Mouse (Mus musculus) neural tube, embryonic 12.5 days (tissue): Measurements from ENCODE around the gene Ephb1. TPM values are rescaled to one million over a fixed set of nuclear protein-coding genes. Genes with fewer than 3 reads are reported as not detected.

Experiments
- ATAC-seq: fragments of 200-750 bp; cut with Nextera tagmentation; 2 replicates; pipeline ENCODE4 v1.8.0; 2017; ENCODE audit warnings: low read depth, mild to moderate bottlenecking, moderate TSS enrichment, moderate library complexity; ENCODE audit not compliant: low FRiP score
- H3K27ac ChIP-seq: fragments of 300-500 bp; sonication (generic); 2 replicates; pipeline ENCODE4 v1.5.1; 2016
- H3K27me3 ChIP-seq: fragments of 300-500 bp; sonication (generic); replicated peaks from 2 replicates; pipeline ENCODE4 v1.6.1; 2016; ENCODE audit warnings: mild to moderate bottlenecking
- H3K36me3 ChIP-seq: fragments of 300-500 bp; sonication (generic); 2 replicates; pipeline ENCODE4 v1.6.1; 2016; ENCODE audit warnings: mild to moderate bottlenecking
- H3K4me1 ChIP-seq: fragments of 300-500 bp; sonication (generic); 2 replicates; pipeline ENCODE4 v1.6.1; 2016
- H3K4me2 ChIP-seq: fragments of 300-500 bp; sonication (generic); replicated peaks from 2 replicates; pipeline ENCODE4 v1.6.1; 2016; ENCODE audit warnings: mild to moderate bottlenecking
- H3K4me3 ChIP-seq: fragments of 300-500 bp; sonication (generic); 2 replicates; pipeline ENCODE4 v1.5.1; 2016
- H3K9ac ChIP-seq: fragments of 300-500 bp; sonication (generic); 2 replicates; pipeline ENCODE4 v1.6.1; 2016; ENCODE audit warnings: mild to moderate bottlenecking
- H3K9me3 ChIP-seq: fragments of 300-500 bp; sonication (generic); 2 replicates; pipeline ENCODE4 v1.6.1; 2016; ENCODE audit warnings: mild to moderate bottlenecking
- WGBS: fragments of 180-500 bp; shearing (Covaris S2); methylation state at CpG from one replicate; pipeline ENCODE4 v1.1.7; 2016; 5-methylcytosine and 5-hydroxymethylcytosine counted together
- polyA plus RNA-seq: library from polyadenylated mRNA; unstranded; fragments of >200 nt; fragmentation: Nextera tagmentation; extraction: Ambion mirVana; gene quantifications from 2 replicates; pipeline ENCODE4 v1.2.1, GENCODE M21; 2016

The Ephb1 gene
- polyA plus RNA-seq, 1 experiment from 2014 or later: 21.2 TPM

DNA sequence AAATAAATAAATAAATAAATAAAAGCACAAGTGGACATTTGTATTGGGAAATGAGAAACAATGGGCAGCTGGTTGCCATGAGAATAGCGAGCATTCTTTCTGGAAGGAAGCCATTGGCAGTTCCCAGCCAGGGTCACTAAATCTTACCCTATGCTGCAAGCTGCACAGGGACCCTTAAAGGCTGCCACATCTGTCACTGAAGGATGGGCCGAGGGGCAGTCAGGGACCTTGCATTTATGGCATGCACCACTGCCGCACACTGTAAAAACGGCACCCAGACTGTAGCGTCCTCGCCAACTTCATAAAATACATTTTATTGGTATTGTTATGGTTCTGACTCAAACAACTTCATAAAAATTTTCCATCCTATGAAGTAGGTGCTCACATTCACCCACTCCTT lies 39.1 kb downstream of the Ephb1 start:
- Histone ChIP-seq H3K27me3 (no peaks in the 10 kb centered on the region), H3K9ac (no peak overlapping the region), H3K36me3 (no peaks in the 10 kb centered on the region), H3K4me2 (no peak overlapping the region), H3K4me3 (no peak overlapping the region), H3K4me1 (peaks cover 6% of the 10 kb centered on the region), H3K9me3 (0 out of 2 replicates have a peak, but pooled peaks cover 5% of the 10 kb centered on the region), H3K27ac (no peak overlapping the region)
- WGBS: 69% methylated on average over 6 of the region's 6 CpGs
- ATAC-seq: no peak

DNA sequence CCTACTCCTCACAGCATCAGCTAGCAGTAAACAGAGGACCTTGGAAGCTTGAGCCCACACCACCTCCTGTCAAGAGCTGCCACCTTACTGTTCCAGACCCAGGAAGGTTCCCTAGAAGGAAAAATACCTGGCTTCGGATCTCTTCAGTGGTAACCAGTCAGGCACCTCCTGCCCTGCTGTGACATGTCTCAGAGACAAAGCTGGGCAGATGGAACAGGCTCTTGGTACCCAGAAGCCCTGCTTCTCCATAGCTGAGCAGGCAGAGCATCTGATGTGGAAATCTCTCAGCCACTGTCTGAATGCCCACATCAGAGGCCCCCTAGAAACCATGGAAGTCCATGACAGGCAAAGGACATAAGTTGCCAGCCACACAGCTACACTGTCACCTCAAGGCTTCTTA lies 39.7 kb downstream of the Ephb1 start:
- Histone ChIP-seq H3K27me3 (no peaks in the 10 kb centered on the region), H3K4me3 (no peak overlapping the region), H3K9me3 (0 out of 2 replicates have a peak, but pooled peaks cover 5% of the 10 kb centered on the region), H3K4me1 (peaks cover 6% of the 10 kb centered on the region), H3K36me3 (no peaks in the 10 kb centered on the region), H3K27ac (no peak overlapping the region), H3K9ac (no peak overlapping the region), H3K4me2 (no peak overlapping the region)
- ATAC-seq: no peak
- WGBS: 88% methylated on average over 1 of the region's 1 CpGs

DNA sequence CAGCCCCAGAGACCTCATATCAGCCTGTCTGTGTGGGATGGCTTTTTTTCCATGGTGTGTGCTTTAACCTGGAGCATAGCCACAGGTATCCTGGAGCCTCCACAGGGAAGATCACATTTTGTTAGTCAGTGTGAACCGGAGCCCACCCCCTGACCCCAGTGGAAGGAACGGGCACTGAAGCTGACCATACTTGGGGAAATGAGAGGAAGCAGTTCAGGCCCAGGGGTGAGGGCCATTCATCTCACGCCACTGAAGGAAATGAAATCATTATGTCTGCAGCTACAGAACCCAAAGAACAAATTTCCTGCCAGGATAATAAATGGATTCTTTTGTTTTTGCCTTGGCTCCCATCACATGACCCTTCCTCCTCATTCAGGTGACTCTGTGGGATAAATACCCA lies 44.1 kb downstream of the Ephb1 start:
- H3K27me3 ChIP-seq: peaks cover 2% of the 10 kb centered on the region; the same call in 1 of the 2 replicates
- no peak overlapping the region for H3K4me3 ChIP-seq
- WGBS: 25% methylated on average over 3 of the region's 3 CpGs
- H3K36me3 ChIP-seq: no peaks in the 10 kb centered on the region
- H3K9me3 ChIP-seq: 0 out of 2 replicates have a peak, but pooled peaks cover 5% of the 10 kb centered on the region
- no peak overlapping the region for H3K9ac ChIP-seq
- no peak overlapping the region for H3K27ac ChIP-seq
- H3K4me1 ChIP-seq: peaks cover 16% of the 10 kb centered on the region
- no peak overlapping the region for H3K4me2 ChIP-seq
- ATAC-seq: no peak

DNA sequence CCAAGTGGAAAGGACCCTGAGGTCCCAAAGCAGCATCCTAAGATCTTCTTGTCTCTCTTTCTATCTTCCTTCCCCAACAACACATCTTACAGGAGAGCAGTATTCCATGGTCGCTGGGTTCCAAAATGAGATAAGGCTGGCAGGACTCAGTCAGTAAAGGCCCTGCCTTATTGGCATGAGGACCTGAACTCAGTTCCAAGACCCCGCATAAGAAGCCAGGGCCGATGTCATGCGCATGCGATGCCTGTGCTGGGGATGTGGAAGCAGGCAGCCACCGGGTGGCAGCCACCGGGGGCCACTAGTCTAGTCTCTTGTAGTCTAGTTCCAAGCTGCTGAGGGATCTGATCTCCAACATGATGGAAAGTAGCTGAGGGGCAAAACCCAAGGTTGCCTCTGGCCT lies 45.2 kb downstream of the Ephb1 start:
- 87% methylated on average over 7 of the region's 7 CpGs for WGBS
- Histone ChIP-seq H3K4me3 (no peak overlapping the region), H3K27me3 (peaks cover 4% of the 10 kb centered on the region; the same call in 1 of the 2 replicates), H3K27ac (no peak overlapping the region), H3K9ac (no peak overlapping the region), H3K4me1 (peaks cover 16% of the 10 kb centered on the region), H3K36me3 (no peaks in the 10 kb centered on the region), H3K9me3 (0 out of 2 replicates have a peak, but pooled peaks cover 5% of the 10 kb centered on the region), H3K4me2 (no peak overlapping the region)
- no peak for ATAC-seq

DNA sequence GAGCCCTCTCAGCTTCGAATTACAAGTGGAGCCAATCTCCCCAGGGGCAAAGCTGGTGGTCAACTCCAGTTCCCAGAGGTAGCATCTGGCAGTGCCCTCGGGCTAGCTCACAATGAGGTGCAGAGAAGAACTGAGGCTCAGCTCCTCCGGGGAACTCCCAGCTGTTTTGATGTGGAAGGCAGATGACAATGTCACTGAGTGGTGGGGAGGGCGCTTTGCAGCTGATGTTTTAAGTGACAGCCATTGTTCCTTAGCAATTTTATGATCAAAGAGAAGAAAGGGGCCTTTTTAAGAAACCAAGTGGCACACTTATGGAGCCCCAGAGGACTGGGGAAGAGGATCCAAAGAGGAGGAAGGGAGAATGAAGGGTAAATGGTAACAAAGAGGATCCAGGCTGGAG lies 46.8 kb downstream of the Ephb1 start:
- Histone ChIP-seq H3K4me3 (no peak overlapping the region), H3K9ac (no peak overlapping the region), H3K4me2 (no peak overlapping the region), H3K4me1 (peaks cover 16% of the 10 kb centered on the region), H3K27ac (no peak overlapping the region), H3K36me3 (no peaks in the 10 kb centered on the region), H3K27me3 (peaks cover 4% of the 10 kb centered on the region; the same call in 1 of the 2 replicates), H3K9me3 (0 out of 2 replicates have a peak, but pooled peaks cover 5% of the 10 kb centered on the region)
- WGBS: 17% methylated on average over 4 of the region's 4 CpGs
- no peak for ATAC-seq

DNA sequence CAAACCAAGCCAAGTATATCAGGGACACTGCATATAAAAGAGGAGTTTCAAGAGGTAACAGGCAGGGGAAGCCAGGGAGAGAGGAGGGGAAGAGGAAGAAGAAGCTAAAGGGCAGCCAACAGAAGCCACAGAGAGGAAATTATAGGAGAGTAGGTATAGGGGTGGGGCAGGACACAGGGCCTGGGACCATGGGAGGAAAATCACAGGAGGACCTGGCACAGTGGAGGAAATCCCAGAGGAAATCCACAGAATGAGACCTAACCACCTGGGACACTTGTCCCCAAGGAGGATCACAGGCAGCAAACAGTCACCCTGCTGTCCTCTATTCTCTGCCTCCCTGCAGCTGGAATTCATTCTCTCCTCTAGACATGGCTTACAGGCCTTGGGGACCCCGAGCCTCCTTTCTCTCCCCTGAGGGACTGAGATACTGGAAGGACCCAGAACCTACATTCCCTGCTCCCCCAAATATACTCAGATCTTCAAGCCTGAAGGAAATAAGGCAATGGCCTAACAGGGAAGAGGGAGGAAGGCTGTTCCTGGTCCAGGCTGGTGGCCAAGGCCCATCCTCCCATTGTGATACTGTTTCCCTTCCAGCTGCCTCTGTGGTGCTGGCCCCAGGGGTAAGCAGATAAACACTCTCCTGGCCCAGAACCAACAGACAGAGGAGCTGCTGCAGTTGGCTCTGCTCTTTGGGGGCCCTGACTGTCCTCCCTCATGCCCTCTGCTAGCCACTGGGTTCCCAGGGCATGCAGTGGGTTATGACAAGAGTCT lies 47.7 kb downstream of the Ephb1 start:
- Histone ChIP-seq H3K9ac (no peak overlapping the region), H3K4me3 (no peak overlapping the region), H3K9me3 (0 out of 2 replicates have a peak, but pooled peaks cover 5% of the 10 kb centered on the region), H3K36me3 (no peaks in the 10 kb centered on the region), H3K4me1 (peaks cover 16% of the 10 kb centered on the region), H3K27me3 (peaks cover 4% of the 10 kb centered on the region; the same call in 1 of the 2 replicates), H3K4me2 (no peak overlapping the region), H3K27ac (no peak overlapping the region)
- 71% methylated on average over 1 of the region's 1 CpGs for WGBS
- ATAC-seq: no peak

DNA sequence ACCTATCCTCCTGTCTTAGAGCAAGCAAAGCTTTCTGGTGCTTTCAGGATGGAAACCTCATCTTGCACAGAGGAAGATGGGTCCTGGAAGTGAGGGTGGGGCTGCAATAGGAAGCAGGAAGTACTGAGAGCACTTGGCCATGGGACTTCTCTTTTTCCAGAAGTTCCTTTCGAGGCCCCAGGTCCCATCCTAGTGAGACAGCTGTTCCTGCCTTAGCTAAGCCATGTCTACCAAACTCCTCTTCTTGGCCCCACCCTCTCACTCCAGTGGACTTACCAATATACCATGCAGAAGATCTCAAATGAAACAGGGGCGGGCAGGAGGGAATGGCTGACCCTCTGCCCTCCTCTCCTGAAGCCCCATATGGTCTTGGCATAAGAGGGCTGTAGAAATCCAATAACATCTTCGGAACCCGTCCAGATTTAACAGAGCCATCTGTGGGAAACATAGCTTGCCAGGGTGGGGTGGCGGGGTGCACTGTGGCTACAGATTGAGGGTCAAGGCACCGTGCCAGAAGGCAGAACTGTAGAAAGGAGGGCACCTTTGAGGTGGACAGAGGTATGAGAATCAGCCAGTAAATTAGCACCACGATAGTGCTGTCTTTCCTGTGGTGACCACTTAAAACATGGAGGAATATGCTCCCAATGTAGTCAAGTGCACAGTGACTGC lies 48.9 kb downstream of the Ephb1 start:
- no peak for ATAC-seq
- H3K27ac ChIP-seq: no peak overlapping the region
- H3K9me3 ChIP-seq: no peaks in the 10 kb centered on the region
- peaks cover 4% of the 10 kb centered on the region; the same call in 1 of the 2 replicates for H3K27me3 ChIP-seq
- no peaks in the 10 kb centered on the region for H3K36me3 ChIP-seq
- H3K4me3 ChIP-seq: no peak overlapping the region
- no peak overlapping the region for H3K9ac ChIP-seq
- peaks cover 10% of the 10 kb centered on the region for H3K4me1 ChIP-seq
- 84% methylated on average over 7 of the region's 7 CpGs for WGBS
- H3K4me2 ChIP-seq: no peak overlapping the region

DNA sequence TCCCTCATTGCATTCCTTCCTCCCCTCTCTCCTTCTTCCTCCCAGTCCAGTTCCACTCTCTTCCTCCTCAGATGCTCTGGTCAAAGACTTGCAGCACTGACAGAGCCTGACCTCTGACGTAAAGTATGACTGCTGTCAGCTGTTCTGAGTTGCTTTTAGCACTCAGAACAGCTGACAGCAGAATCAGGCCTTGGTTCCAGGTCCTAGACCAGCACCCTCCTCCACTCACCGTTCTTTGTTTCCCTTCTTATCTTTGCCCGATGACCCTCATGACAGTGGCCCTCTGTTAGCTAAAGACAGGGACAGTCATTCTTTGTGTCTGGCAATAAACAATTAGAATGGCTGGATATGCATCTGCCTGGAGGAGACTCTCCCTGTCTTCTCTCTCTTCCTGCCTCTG lies 49.7 kb downstream of the Ephb1 start:
- no peak for ATAC-seq
- no peak overlapping the region for H3K27ac ChIP-seq
- H3K9me3 ChIP-seq: no peaks in the 10 kb centered on the region
- no peak overlapping the region for H3K4me3 ChIP-seq
- H3K4me1 ChIP-seq: peaks cover 10% of the 10 kb centered on the region
- peaks cover 4% of the 10 kb centered on the region; the same call in 1 of the 2 replicates for H3K27me3 ChIP-seq
- H3K4me2 ChIP-seq: no peak overlapping the region
- H3K36me3 ChIP-seq: no peaks in the 10 kb centered on the region
- WGBS: 47% methylated on average over 3 of the region's 3 CpGs
- H3K9ac ChIP-seq: no peak overlapping the region

DNA sequence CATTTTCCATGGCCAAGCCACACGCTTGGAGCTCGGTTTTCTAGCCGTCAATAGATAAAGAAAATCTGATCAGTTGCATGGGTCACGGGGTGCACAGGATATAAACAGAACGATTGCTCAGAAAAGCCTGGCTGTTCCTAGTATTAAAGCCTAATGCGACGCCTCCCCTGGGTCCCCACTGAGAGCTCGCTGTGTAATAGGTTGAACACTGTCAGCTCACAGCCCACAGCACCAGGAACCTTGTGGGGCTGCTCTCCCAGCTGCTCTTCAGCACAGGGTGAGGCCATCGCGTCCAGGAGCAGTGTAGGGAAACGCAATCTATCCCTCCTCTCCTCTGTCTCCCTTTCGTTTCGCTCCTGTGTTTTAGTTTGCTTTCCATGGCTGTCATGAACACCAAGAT lies 50.6 kb downstream of the Ephb1 start:
- whole genome bisulfite sequencing: 51% methylated on average over 13 of the region's 13 CpGs
- H3K27ac ChIP-seq: no peak overlapping the region
- H3K9ac ChIP-seq: no peak overlapping the region
- no peak overlapping the region for H3K4me3 ChIP-seq
- H3K27me3 ChIP-seq: peaks cover 4% of the 10 kb centered on the region; the same call in 1 of the 2 replicates
- H3K4me2 ChIP-seq: no peak overlapping the region
- no peaks in the 10 kb centered on the region for H3K9me3 ChIP-seq
- H3K36me3 ChIP-seq: no peaks in the 10 kb centered on the region
- ATAC-seq: peak; percentile 33; the same call in 1 of the 2 replicates
- H3K4me1 ChIP-seq: peaks cover 10% of the 10 kb centered on the region

DNA sequence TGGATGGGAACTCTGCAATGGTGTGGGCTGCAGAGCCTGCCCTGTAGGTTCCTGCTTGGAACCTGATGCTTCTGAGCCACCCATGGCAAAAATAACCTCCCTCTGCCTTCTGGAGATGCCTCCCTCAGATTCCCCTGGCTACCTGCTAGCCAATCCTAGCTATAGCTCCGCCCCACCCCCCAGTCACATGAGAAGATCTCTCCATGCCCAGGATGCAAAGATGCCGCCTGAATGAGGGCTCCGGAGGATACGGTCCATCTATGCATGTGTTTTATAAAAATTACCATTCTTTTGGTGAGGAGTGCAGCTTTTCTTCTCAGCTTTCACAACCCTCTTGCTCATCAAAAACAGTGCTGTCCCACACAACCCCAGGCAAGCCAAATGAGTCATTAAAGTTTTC lies 53.5 kb downstream of the Ephb1 start:
- no peak overlapping the region for H3K4me3 ChIP-seq
- WGBS: 87% methylated on average over 4 of the region's 4 CpGs

DNA sequence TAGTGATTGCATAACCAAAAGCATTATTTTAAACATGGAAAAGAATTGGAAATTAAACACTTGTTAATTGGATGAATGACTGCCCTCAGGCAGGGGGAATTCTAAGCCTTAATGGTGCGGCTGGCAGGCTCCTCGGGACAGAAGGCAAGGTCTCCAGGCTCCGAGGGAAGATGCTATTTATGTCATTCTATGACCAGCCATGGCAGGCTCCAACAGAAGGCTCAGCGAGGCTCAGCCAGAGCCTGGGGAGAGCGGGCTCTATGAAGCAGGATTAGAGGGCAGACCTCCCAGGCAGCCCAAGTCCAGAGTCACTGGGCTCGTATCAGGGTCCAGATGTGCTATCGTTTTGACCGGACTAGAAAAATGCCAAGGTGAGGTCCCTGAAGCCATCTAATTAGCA lies 55.8 kb downstream of the Ephb1 start:
- Histone ChIP-seq H3K9ac (no peak overlapping the region), H3K36me3 (no peaks in the 10 kb centered on the region), H3K4me1 (peaks cover 5% of the 10 kb centered on the region; the same call in 1 of the 2 replicates), H3K27me3 (no peaks in the 10 kb centered on the region), H3K4me3 (no peak overlapping the region), H3K27ac (no peak overlapping the region), H3K4me2 (no peak overlapping the region), H3K9me3 (no peaks in the 10 kb centered on the region)
- ATAC-seq: no peak
- WGBS: 70% methylated on average over 8 of the region's 8 CpGs

More for the DNA sequence above, 53.5 kb downstream of the Ephb1 start:
- Histone ChIP-seq H3K9me3 (no peaks in the 10 kb centered on the region), H3K4me1 (no peaks in the 10 kb centered on the region), H3K4me2 (no peak overlapping the region), H3K36me3 (no peaks in the 10 kb centered on the region), H3K27me3 (0 out of 2 replicates have a peak, but pooled peaks cover 4% of the 10 kb centered on the region), H3K27ac (no peak overlapping the region), H3K9ac (no peak overlapping the region)
- no peak for ATAC-seq

DNA sequence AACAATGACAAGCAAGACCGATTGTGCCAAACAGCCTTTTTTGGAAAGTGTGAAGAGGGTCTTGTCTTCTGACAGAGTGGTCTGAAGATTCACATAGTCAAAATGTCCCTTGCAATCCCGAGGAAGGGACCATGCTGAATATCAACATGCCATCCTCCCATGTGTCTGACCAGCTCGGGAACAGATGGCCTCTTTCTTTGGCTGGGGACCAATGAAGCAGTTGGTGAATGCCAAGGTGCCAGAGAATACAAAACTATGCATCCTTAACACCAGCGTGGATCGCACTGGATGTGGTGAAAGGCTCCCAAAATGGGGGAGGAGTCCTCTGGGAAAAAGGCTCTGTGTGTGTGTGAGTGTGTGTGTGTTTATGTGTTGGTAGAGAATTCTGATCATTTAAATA lies 56.5 kb downstream of the Ephb1 start:
- Histone ChIP-seq H3K4me3 (no peak overlapping the region), H3K9ac (no peak overlapping the region), H3K4me2 (no peak overlapping the region), H3K36me3 (no peaks in the 10 kb centered on the region), H3K4me1 (peaks cover 5% of the 10 kb centered on the region; the same call in 1 of the 2 replicates), H3K27me3 (no peaks in the 10 kb centered on the region), H3K27ac (no peak overlapping the region), H3K9me3 (no peaks in the 10 kb centered on the region)
- ATAC-seq: no peak
- 82% methylated on average over 5 of the region's 5 CpGs for WGBS
